Mouse (Mus musculus) T-cell, adult 2 months (primary cell): ENCODE results near the gene Lurap1l.
"Not testable (repeated sequence)": the region's sequence is repeated elsewhere in the genome, so short reads cannot be mapped to it uniquely, and the experiment has no call there.

Experiments used
- DNase-seq: peaks from one replicate; pipeline ENCODE4 v3.0.0; 2022; ENCODE audit warnings: low spot score

Gene Lurap1l

GRCm38 (mm10) chr4:80910481-80910870, at the start of gene Lurap1l:
Gene Lurap1l, plus strand, starts transcription at chr4:80910646.
- DNase-seq = no peak

DNA sequence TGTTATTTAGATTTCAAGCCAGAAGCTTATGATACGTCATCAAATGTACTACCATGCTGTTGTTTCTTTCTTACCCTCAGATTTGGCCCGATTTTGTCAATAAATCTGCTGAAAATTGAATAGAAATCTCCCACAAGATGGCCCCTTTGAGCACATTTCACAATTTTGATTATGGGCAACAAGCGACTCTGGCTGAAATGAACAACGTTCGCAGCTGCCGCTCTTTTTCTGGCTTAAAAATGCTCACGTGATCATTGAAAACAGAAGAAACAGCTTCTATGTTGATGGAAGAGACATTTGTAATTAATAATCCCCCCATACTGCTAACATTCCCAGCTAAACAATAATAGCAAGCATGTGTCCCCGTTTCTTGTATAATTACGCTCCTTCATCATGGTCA, 47.5 kb upstream of the Lurap1l start:
- DNase-seq = no peak

GRCm38 (mm10) chr4:80863906-80864305, 46.5 kb upstream of the Lurap1l start:
- no peak for DNase-seq

DNA sequence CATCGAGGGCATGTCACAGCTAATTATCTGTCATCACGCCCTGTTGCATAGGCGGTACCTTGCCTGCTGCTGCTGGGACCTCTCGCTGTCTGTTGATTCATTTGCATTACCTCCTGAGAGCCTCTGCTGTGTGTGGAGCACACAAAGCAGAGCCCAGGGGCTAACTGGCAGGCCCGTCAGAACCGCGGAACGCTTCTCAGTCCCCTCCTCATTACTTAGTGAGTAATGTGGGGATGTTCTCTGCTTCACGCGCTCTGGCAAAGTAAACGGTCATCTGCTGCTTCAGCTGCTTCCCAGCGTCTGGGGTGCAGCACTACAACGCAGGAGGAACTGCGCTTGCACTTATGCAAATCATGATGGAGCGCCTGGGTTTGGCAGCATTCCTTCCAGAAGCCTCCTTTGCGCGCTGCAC, 45.9 kb upstream of the Lurap1l start:
- no peak for DNase-seq

DNA sequence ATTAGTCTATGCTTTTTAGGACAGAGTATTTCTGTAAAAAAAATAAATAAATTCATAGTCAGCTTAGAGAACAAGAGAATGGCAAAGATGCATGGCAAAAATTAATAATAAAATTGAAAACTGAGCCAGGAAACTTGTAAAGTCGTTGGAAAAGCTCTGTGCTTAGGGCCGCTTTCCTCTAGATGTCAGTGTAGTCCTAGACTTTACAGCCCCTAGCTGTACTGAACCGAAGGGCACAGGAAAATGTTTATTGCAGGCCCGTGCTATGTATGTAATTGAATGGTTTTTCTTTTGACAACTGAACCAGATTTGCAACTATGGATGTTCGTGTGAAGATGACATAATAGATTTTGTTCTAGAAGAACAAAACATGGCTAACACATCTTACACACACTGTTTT, 44.4 kb upstream of the Lurap1l start:
- no peak for DNase-seq

DNA sequence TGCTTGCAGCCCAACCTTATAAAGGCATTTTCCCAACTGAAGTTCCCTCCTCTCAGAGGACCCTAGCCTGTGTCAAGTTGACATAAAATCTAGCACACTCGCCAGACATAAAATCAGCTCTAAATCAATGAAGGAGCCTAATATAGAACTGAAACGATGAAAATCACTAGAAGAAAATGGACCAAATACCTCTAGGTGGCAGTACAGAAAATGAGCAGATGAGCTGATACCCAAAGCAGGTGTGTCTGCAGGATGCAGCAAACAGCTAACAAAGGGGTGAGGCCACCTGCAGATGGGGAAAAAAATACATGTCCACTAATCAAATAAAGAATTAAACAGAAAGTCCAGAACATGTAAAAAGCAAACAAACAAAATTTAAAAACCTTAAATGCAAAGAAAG, 40.8 kb upstream of the Lurap1l start:
- DNase-seq = no peak

GRCm38 (mm10) chr4:80872847-80873644, 37.4 kb upstream of the Lurap1l start:
- DNase-seq = no peak

- no peak for DNase-seq
These were observed 36.2 kb upstream of the Lurap1l start for GRCm38 (mm10) chr4:80874121-80874859.

- no peak for DNase-seq
These were observed 35.4 kb upstream of the Lurap1l start for GRCm38 (mm10) chr4:80875055-80875454.

DNA sequence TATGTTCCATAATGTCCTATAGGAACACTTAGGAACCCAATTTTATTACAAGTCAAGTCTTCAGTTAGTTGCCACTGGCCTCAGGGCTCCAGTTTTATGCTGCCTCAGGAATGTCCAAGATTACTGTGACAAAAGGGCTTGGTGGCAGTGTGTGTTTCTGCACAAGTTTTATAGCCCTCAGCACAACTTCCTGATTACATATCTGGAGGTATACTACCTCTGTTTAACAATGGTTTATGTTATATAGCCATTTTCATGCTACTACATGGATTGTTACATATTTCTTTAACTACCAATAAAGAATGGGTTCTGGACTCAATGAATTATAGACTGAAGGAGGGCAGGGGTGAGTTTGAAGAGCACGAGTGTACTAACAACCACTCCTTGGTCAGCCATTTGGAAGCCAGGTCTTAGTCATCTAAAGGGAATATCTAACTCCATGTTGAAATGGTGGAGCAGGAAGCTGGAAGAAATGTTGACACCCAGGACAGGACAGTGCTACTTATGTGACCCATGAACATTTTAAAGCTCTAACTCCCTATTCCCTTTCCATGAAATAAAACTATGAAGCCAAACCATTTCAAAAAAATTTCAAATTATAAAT, 28.3 kb upstream of the Lurap1l start:
- no peak for DNase-seq

- no peak for DNase-seq
These were observed 23.8 kb upstream of the Lurap1l start for GRCm38 (mm10) chr4:80886631-80887030.

GRCm38 (mm10) chr4:80891004-80891403, 19.4 kb upstream of the Lurap1l start:
- DNase-seq = no peak

DNA sequence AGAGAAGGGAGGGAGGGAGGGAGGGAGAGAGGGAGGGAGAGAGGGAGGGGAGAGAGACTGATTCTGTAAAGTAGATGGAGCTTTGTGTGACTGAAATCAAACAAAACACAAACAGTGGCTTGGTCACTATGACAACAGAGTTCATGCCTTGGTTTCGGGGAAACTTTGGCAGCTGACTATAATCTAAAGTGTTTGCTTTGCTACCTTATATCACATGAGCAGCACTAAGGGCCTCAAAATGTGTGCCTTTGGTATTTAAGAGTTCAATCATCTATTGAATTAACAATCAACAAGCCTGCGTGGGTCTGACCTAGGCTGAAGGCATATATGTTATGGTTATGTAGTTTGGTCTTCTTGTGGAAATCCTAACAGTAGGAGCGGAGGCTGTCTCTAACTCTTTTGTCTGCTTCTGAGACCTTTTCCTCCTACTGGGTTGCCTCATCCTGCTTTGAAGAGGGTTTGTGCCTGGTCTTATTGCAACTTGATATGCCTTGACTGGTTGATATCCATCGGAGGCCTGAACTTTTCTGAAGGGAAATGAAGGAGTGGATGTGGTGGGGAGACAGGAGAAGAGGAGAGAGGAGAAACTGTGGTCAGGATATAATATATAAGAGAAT, 15.1 kb upstream of the Lurap1l start:
- no peak for DNase-seq

DNA sequence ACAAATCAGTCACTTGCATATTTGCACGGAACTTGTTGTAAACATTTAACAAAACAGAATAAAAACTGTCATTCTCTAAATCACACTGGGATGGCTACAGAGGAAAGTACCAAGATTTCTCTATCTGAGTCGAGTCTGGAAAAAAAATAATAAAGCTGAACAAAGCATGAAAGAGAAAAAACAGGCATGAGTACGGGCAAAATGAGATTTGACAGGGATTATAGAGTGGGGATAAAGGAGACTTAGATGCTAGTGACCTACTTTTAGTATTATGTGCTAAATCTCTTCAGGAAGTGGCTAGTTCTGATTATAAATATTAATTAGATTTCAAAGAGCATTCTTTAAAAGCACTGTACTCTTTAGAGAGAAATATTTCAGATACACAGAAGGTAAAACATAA, 3.7 kb upstream of the Lurap1l start:
- no peak for DNase-seq

DNA sequence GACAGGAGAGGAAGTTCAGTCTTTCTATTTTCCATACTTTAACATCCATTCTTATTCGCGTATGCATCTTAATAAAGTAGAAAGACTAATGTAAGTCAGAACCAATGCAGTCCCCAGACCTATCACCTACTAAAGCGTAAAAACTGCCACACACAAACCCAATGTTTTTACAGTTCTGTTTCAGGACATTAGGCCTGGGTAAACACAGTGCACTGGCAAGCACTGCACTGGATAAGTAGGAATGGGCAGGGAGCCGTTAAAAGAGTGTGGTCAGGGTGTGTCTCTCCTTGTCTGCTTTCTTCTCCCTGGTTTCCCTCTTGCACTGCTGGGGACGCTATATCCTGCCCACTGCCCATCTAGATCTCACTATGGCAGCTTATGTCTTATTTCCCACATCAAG, 2.5 kb upstream of the Lurap1l start:
- no peak for DNase-seq

GRCm38 (mm10) chr4:80908902-80909301, 1.5 kb upstream of the Lurap1l start:
- no peak for DNase-seq

- no peak for DNase-seq
These were observed 640 bp downstream of the Lurap1l start for GRCm38 (mm10) chr4:80910871-80911701.

DNA sequence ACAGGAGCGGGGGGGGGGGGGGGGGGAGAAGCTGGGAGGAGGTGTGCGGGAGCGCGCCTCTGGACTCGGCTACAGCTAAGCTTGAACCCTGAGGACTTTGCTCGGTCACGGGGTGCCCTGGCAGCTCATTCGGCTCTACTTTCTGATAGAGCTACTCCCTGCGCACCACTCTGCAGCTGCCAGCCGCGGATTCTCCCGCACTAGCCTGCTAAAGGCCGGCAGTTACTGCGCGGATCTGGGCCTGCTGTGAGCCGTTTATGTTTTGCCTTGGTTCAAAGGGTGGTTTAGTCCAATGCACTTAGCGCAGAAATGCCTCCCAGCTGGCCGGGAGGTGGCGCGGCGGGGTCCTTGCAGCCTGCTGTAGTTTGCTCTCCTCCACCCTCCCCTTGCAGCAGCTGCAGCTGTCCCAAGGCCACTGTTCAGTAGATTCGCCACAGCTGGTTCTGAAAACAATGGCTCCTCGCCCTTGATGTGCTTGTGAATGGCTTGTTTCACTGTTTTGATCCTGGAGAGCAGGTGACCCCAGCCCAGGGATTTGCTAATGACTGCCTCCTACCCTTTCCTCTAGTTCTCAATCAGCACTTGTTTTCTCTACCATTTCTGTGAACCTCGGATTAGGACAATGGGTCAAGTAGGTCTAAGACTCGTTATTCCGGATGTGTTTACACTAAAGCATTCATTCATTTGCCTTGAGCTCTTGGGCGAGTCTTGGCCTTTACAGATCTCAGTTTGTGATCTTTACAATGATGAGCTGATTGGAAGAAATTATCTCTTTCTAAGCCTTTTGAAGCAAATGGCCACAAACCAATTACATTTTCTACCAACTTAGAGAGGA, 1.5 kb downstream of the Lurap1l start:
- no peak for DNase-seq

DNA sequence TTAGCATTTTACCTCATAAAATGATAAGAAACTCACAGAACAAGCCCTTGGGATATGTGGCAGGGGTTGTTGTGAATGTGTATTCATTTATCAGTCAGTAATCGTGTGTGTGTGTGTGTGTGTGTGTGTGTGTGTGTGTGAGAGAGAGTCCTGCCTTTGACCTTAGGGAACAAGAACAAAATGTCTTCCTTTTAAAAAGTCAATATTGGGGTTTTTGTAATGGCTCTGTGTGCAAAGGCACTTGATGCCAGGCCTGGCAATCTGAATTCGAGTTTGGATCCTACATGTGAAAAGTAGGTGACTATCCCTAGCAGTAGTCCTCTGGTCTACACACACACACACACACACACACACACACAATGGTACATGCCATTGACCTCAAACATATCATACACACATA, 4.8 kb downstream of the Lurap1l start:
- no peak for DNase-seq

GRCm38 (mm10) chr4:80916695-80917094, 6.2 kb downstream of the Lurap1l start:
- DNase-seq = no peak

GRCm38 (mm10) chr4:80917128-80917527, 6.7 kb downstream of the Lurap1l start:
- not testable (repeated sequence) for DNase-seq
